Mouse (Mus musculus) urinary bladder, postnatal 36 days (tissue): ENCODE measurements around the gene Mlycd.

Experiments used
- DNase-seq, 2 experiments: peaks; one replicate each; pipeline ENCODE4 v3.0.0; 2022; ENCODE audit warnings: low spot score in 2 of 2, mixed read lengths in 1 of 2

Mlycd gene

DNA sequence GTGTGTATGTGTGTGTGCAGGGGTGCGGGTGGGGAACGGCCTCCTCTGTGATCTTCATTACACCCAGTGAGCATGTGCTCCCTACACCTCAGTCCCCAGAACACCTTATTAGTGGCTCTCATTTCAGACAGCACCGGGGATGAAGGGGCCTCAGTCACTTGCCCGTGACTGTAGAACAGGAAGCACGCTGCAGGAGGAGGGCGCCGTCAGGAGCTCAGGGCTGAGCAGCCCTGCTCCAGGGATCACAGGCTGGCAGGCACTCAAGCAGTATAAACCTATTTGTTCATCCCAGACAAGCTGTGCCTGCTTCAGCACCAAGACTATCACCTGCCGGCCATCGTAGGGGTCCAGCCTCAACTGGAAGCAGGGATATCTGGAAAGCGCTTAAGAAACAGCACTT is 9.2 kb downstream of the Mlycd start:
- DNase-seq: no peak

DNA sequence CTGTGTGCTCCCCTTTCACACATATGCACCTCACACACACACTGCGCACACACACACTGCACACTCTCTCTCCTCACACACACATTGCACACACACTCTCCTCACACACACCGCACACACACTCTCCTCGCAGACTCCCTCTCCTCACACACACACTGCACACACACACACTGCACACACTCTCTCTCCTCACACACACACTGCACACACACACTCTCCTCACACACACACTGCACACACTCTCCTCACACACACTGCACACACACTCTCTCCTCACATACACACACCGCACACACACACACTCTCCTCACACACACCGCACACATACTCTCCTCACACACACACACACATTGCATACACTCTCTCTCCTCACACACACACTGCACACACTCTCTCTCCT is 10.0 kb downstream of the Mlycd start:
- no peak for DNase-seq

DNA sequence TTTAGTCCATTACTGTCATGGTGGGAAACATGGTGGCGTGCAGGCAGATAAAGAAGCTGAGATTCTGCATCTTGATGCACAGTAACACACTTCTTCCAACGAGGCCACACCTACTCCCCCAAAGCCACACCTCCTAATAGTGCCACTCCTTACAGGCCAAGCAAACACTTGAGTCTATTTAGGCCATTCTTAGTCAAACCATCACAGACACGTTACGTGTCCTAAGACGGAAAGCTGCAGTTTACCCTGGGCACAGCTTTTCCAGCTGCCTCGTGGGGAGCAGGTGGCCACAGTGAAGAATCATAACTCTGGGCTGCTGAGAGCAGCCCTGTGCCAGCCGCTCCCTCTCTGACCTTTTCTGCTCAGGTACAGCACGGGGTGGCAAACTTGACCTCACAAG is 13.6 kb downstream of the Mlycd start:
- no peak for DNase-seq

DNA sequence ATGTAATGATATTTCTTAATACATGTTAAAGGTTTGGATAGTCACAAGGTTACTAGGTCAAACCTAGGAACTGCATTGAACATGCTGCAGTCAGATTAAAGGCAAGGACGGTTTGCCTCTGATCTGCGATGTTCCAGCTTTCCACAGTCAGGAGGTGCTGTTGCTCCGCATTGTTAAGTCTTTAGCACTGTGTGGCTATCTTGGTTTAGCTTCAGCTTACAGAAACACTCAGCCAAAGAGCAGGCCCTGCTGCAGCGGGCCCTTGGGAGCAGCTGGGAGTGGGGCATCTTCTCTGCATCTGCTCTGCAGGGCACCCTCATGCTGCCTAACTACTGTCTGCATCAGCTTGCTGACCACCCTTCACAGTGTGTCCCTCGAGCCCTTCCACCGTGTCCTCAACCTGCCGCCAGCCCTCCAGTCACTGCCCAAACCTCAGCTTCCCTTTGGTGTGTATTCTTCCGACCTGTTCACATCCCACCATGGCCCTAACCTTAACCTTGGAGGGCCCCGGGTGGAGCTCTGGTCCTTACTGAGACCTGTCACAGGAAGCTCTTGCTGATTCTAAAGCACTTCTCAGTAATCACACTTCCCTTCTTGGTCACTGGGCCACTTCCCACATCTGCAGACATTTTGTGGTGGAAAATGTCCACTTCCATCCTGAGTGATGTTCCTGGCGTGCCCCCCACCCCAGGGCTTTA is 17.5 kb downstream of the Mlycd start:
- DNase-seq: no peak

DNA sequence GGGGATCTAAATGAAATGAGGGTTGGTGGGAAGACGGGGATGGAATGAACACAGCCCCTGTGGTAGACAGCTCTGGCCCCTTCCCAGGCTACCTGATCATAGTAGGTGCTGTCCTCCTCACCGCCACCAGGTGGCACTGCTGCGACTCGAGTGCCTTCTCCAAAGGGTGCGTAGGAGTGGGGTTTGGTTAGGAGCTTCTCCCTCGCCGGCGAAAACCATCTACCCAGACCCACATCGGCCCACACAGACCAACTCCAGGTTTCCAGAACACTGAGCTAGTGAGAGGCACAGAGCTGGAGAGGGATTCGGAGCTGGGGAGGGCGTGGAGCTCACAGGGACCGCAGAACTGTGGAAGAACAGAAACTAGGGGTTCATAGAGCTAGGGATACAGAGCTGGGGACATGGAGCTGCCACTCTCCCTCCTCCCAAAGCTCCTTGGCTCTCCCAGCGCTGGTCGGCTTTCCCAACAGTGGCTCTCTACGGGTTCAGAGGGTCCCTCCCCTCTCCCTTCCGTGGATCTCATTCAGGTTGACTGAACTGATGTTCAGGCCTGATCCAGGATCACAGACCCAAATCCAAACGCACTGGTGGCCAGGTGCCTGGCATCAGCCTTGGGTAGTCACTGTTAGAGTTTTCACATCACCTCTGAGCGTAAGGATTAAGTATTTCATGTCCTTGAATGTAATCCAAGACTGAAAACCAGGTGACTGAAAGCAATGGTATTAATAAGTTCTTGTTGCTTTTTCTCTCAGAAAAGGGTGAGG is 18.2 kb downstream of the Mlycd start:
- DNase-seq: peak; percentile 68 to 70

DNA sequence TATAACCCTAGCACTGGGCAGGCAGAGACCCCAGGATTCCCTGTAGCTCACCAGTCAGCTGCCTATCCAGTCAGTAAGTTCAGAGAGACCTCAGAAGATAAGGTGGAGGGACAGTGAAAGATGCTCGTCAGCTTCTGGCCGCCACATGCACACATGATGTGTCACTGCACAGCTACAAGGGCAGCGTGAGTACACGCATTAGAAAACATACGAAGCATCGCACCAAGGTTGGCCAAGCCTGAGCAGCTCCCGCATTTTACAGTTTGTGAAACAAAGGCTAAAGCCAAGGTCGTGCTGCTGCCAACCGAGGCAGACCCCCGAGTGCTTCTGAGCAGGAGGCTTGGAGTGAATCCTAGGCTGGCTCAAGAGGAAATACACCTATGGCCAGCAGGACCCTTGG is 18.9 kb downstream of the Mlycd start:
- no peak for DNase-seq

DNA sequence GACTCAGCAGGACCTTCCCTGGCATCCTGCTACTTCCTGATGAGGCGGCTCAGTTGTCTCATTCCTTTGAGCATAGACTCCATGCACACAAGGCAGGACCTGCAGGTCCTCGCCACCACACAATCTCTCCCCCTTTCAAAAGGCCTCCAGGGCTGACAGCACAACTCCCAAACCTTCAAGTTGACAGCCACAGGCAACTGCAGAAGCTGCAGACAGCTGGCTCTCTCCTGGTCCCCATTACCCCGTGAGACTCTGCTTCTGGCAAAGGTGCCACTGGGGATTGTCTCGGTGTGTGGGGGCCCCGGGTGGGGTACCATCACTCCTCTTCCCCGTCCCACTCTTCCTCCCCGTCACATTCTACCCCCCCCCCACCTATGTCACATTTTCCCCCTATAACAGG is 25.6 kb downstream of the Mlycd start:
- DNase-seq: no peak

DNA sequence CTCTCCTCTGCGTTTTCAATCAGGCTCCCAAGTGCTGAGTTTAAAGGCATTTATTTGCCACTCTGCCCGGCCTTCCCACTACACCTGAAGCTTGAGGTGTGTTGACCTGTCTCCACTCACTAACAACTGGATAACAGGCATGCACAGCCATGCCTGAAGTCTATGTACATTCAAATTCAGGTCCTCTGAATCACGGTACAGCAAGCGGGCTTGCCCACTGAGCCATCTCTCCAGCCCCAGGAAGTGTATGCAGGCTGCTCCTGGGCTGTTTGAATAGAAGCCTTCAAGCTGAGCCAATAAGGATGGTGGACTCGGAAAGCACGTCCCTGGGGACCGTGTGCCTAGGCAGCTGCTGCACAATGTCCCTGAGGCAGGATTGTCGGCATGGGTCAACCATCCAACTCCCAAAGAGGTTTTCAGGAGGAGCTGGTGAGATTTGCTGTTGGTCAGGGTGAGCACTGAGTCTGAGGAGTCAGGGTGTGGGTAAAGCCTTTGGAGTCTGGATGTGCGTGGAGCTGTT is 27.0 kb downstream of the Mlycd start:
- peak in 1 of 2 experiments; percentile 52 for DNase-seq

DNA sequence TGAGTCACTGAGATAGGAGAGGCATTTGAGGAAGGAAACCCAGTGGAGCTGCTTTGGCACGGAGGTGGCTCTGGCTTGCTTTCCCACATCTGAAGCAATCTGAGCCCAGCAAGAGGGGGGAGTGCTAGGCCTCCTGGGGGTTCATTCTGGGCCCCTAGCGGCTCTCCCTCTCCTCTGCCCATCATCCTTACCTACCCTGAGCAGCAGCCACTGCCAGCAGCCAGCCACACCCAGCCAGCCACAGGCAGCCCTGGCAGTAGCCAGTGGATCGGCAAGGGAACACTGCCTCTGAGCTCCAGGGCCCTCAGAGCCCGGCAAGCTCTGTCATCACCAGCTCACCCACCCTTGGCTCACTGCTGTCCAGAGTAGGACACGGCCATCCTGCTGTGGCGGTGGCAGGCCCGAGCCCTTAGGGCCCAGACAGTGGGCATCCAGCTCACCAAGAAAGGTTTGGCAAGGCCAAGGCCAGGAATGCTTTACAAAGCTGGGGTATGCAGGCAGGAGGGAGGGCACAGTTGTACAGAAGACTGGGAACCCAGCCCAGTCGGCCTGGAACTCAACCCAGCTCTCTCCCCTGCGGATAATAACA is 27.5 kb downstream of the Mlycd start:
- DNase-seq: peak in 1 of 2 experiments; percentile 66

DNA sequence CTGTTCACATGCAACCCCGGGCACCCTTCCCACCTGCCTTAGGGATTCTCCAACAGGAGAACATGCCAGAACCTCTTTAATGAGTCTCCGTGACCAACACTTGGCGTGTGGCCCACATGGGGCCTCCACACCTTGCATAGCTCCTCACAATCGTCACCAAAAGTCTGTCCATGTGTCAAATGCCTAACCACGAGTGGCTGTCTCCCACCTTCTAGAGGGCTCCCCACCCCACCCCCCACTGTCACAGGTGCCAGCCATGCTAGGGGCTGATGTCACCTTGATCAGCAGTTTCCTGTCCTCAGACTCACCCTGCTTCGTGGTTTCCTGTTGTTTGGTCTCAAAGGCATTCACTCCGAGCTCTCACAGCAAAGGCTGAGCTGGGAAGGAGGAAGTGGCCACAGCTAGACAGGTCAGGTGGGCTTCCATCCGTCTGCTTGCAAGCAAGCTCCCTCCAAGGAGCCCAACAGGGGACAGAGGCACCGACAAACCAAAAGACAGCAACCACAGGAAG is 29.0 kb downstream of the Mlycd start:
- no peak for DNase-seq

DNA sequence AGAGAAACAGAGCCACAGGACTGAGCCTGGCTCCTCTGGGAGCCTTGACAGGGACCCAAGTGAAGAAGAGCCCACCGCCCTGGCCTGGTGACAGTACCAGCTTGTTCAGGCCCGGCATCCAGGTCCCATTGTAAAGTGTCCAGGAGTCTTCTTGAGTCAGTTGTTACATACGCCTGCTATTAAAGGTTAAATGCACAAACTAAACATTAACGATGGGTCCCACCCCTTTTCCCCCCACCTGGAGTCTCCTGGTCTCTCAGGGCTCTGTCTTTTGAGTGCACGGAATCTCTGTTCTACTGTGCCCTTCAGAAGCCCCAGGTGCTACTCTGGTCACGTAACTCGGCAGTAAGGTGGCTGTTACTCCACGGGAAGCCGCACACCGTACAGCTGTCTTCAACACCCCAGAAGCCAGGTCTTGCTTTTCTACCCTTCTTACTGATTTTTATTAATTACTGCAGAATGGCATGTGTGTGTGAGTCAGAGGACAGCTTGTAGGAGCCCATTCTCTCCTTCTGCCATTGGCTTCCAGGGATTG is 29.6 kb downstream of the Mlycd start:
- DNase-seq: no peak

DNA sequence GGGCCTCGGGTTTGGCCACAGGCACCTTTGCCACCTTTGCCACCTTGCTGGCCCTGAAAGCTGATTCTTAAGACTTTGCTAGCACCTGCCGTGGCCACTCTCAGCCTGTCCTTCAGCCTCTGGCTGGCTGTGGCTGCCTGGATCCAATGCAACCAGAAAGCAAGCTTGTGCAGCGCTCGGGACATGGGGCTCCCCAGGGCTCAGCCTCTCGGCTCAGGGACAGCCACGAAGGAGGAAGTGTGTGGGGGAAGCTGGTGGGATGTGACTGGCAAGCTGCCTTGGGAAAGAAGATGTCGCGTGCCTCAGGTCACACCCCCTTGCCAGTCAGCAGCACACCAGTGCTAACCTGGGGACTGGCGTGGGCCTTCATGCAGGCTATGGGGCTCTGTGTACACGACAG is 30.1 kb downstream of the Mlycd start:
- DNase-seq: no peak

DNA sequence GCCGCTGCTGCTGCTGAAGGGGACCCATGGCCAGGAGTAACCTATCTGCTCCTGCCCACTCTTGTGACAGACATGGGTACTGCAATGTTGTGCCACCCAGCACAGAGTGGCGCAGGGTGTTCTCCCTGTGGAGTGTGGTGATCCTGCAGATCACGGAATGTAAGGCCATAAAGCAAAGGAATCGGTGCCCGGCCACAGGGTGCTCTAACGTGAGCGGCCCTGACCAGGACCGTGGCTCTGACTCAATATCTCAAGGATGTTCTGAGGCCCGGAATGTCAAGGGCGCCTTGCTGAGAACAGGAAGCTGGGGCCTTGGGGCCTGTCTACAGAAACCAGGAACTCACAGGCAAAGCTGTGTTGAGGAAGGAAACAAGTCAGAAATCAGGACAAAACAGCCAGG is 30.9 kb downstream of the Mlycd start:
- no peak for DNase-seq

DNA sequence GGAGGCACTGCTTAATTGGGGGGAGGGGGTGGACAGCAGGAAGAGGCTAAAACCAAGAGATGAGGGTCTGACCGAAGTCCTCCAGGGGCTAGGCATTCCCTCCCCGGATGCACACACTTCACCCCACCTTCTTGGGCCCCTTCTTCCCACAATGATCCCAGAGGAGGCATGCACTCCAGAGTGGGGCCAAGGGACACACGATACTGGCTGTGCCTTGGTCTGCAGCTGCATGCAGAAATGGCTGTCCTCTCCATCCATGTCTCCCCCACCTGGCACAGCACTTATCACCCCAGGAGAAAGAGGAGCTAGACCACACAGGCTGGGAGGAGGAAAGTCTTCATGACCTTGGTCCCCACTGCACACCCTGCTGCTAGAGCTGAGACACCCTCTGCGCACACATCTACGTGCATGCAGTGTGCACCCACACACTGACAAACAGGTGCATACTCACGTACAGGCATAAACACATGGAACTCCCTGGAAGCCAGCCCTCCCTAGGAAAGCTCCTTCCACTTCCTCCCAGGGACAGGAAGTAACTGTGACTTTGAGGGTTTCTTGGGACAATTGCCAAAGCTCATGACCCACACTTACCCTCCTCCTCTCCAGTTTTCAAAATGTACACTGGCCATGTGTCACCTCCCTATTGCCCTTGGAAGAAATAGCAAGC is 31.5 kb downstream of the Mlycd start:
- no peak for DNase-seq

DNA sequence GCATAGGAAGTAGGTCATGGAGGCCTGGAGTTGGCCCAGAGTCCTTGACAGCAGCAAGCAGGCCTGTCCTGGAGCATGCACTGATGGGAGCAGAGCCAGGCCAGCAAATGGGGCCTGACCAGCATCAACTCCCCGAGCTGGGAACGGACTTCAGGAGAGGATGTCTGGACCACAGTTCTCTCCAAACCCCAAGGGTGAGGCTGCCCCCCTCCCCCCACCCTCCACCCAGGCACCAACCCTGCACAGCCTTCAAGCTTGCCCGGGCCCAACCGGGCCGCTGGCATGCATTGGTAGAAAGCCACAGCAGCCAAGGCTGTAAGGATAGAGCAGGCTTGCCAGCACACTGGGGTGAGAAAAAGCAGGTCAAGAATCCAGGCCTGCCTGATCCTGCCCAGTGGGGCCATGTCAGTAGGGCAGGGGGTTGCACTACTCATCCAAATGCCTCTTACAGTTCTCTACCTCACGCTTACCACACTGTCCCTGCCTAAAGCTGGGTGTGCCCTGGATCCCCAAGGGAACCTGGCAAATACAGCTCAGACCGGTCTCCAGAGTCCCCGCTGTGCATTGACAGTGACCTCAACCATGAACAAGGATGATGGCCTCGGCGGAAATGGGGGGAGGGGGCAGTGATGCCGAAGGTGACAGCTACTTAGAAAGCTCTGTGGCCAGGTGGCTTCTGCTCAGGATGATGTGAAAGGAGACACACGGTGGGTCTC is 33.1 kb downstream of the Mlycd start:
- DNase-seq: peak; percentile 55 to 78

DNA sequence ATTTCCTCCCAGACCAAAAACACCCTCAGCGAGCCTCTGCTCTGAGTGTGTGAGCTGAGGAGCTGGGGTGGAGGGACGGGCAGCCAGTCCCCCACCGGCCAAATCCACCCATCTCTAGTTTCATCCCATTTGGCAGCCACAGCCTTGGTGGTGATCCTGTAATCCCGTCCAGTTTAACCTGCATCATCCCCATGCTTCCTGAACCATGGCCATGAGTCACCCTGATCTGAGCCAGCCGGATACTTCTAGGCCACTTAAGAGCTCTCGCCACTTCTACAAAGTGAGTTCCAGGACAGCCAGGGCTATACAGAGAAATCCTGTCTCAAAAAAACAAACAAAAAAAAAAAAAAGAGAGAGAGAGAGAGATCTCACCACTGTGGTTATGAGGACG is 33.7 kb downstream of the Mlycd start:
- no peak for DNase-seq

DNA sequence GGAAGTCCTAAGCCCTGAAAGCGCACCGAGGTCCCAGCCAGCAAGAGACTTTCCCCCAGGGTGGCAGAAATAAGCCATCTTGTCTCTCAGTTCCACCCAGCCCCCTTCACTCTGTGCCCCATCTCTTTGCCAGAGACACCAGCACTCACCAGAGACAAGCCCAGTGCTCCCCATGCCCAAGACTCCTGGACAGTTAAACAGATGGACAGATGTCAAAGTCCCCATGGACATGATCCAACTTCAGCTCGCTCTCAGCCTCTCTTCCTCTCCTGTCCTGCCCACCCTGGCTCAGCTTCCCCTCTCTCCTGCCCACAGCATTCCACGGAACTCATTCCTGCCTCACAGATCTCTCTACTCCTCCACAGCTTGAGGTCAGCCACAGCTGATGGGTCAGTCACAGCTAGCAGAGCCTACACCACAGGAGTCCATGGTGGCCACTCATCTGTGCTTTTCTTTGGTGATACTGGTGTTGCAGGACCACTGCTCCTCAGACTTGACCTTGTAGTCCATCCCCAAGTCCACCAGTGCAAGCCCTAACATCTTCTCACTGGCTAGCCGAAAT is 34.2 kb downstream of the Mlycd start:
- no peak for DNase-seq

DNA sequence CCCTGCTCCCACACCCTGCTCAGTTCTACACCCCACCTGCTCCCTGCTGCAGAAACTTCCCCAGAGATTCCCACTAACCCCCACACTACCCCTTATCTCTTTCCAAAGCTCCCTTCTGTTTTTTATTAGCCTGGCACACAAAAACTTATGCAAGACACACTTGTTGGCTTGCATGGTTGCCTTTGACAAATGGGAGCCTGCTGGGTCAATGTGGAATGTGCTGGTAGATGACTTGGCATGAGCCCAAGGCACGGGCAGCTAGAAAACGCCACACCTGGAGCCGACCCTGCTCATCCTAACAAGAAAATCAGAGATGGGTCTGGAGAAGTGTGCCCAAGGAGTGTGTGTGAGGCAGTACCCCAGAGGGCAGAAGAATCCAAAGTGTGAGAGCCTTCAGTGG is 34.9 kb downstream of the Mlycd start:
- DNase-seq: no peak

DNA sequence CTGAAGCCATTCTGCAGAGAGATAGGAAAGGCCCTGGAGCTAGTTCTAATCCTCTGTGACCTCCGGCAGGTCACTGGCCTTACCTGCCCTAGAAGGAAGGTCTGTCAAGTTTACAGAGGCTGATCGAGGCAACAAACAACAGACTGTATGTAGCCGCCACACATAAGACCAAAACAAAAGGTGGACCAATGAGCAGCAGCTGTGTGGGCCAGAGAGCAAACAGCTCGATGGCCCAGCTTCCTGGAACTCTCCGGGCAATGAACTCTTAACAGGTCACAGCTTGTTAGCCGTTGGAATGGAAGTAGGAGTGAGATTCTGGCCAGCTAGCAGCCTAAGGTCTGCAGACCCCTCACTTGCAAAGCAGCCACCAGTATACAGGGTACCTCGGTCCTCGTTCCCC is 35.6 kb downstream of the Mlycd start:
- DNase-seq: no peak

DNA sequence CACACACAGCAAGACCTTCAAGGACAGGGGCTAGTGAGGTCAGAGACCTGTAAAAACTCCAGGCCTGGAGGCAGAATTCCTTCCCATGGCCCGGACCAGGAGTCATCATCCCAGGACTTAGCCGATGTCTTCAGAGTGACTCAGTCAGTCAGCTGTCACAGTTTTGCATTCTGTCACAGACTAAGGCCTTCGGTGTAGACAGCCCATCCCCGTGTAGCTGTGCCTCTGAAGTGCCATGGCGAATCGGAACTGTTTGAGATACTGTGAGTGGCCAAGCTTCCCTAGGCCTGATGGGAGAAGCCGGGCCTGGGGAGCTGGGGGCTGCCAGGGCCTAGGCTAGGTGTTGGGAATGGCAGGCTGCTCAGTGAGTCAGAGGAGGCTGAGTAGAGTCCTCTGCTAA is 36.0 kb downstream of the Mlycd start:
- no peak for DNase-seq

DNA sequence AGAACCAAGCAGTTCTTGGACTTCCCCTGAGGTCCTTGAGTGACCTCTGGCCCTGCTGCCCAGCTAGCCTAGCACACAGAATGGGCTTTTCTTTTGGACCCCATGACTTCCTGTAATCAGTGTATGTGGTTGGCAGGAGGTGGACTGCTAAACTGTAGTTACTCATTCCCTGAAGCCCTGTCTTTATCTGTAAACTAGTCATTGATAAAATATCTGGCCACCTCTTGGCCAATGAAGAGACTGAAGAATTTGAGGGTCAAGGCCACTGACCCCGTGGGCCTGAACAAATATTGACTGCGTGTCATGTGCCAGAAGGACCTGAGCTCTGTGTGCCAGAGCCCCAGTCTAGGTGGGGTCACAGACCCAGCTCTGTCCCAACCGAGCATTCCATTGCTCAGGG is 37.7 kb downstream of the Mlycd start:
- no peak for DNase-seq
